Comparison of ENCODE assay signal across 8 mouse cellular contexts in genomic region chr3:57295631-57296030, GRCm38 (mm10). TPM values are rescaled to one million over a fixed set of nuclear protein-coding genes. Genes with fewer than 3 reads are reported as not detected.
DNase-seq lines count a peak whose midpoint lies in the region; ATAC-seq and TF ChIP-seq lines count a peak whose summit lies in the region.
"Had no signal": no experiment of that assay in that cellular context is flagged by ENCODE, and none has a peak within 500 bp of the region (broad histone marks: within the 10 kb centered on the region; RNA-seq: fewer than 3 reads in every experiment).

No protein-coding gene starts in this region.

- ATAC-seq in heart, postnatal 0 days (ENCODE audit: insufficient read depth, low read depth): no peak
- no peak for ATAC-seq in lung, postnatal 0 days
- no peak for ATAC-seq in intestine, embryonic 14.5 days (replicated peaks; ENCODE audit: low FRiP score, low TSS enrichment, low read depth)
- no peak for ATAC-seq in stomach, embryonic 16.5 days (ENCODE audit: insufficient read depth, low FRiP score)
- no peak for ATAC-seq in forebrain, embryonic 12.5 days (ENCODE audit: low FRiP score)

- H3K9ac ChIP-seq in heart, postnatal 0 days (replicated peaks; ENCODE audit: low read depth, low read length): 0 out of 2 replicates have a peak overlapping the region, but pooled peaks have one; percentile 26
- H3K9ac ChIP-seq in lung, postnatal 0 days (replicated peaks; ENCODE audit: low read depth): no peak overlapping the region
- no peak overlapping the region for H3K9ac ChIP-seq in intestine, embryonic 14.5 days (ENCODE audit: low read length)
- 0 out of 2 replicates have a peak overlapping the region, but pooled peaks have one; percentile 23 for H3K9ac ChIP-seq in stomach, embryonic 16.5 days (ENCODE audit: low read length)
- H3K9ac ChIP-seq in forebrain, embryonic 12.5 days: no peak overlapping the region

- peak overlapping the region; percentile 52 for H3K4me2 ChIP-seq in heart, postnatal 0 days (ENCODE audit: low read depth, low read length)
- H3K4me2 ChIP-seq in lung, postnatal 0 days (replicated peaks; ENCODE audit: low read depth, low read length): peak overlapping the region; percentile 36; the same call in 1 of the 2 replicates
- H3K4me2 ChIP-seq in intestine, embryonic 14.5 days (ENCODE audit: low read length): no peak overlapping the region
- H3K4me2 ChIP-seq in stomach, embryonic 16.5 days (ENCODE audit: low read depth, low read length): no peak overlapping the region
- no peak overlapping the region for H3K4me2 ChIP-seq in forebrain, embryonic 12.5 days

- no peak for DNase-seq in heart, postnatal 0 days (ENCODE audit: low spot score)
- DNase-seq in heart, postnatal 4 days: no peak
- no peak for DNase-seq in lung, postnatal 0 days (ENCODE audit: low spot score)
- DNase-seq in lung, postnatal 14 days: no peak
- DNase-seq in intestine, embryonic 14.5 days (ENCODE audit: low spot score): no peak
- DNase-seq: thymus, postnatal 36 days had no signal

- TF ChIP-seq EP300 in heart, postnatal 0 days (IDR thresholded peaks at IDR 0.05; ENCODE audit: low read depth): no peak; the same call in 1 of the 2 replicates
- no peak for TF ChIP-seq EP300 in lung, postnatal 0 days (IDR thresholded peaks at IDR 0.05)

- WGBS in heart, postnatal 0 days: 63% methylated on average over 4 of the region's 4 CpGs
- 61% methylated on average over 4 of the region's 4 CpGs for WGBS in lung, postnatal 0 days
- 64% methylated on average over 4 of the region's 4 CpGs for WGBS in intestine, embryonic 14.5 days
- WGBS in stomach, embryonic 16.5 days: 54% methylated on average over 4 of the region's 4 CpGs
- 89% methylated on average over 4 of the region's 4 CpGs for WGBS in forebrain, embryonic 12.5 days

- no peaks in the 10 kb centered on the region; the same call in 1 of the 2 replicates for H3K36me3 ChIP-seq in heart, postnatal 0 days (replicated peaks; ENCODE audit: control insufficient read depth, insufficient read depth, low read length)
- no peaks in the 10 kb centered on the region for H3K36me3 ChIP-seq in lung, postnatal 0 days (ENCODE audit: insufficient read depth, low read length)
- H3K36me3 ChIP-seq in intestine, embryonic 14.5 days (ENCODE audit: control insufficient read depth, insufficient read depth, low read length): no peaks in the 10 kb centered on the region
- no peaks in the 10 kb centered on the region for H3K36me3 ChIP-seq in stomach, embryonic 16.5 days (ENCODE audit: control insufficient read depth, insufficient read depth, low read length)
- no peaks in the 10 kb centered on the region for H3K36me3 ChIP-seq in forebrain, embryonic 12.5 days (replicated peaks)

- no peaks in the 10 kb centered on the region for H3K9me3 ChIP-seq in heart, postnatal 0 days (replicated peaks; ENCODE audit: control insufficient read depth, low read length)
- H3K9me3 ChIP-seq in lung, postnatal 0 days (ENCODE audit: low read length): no peaks in the 10 kb centered on the region
- H3K9me3 ChIP-seq in intestine, embryonic 14.5 days (ENCODE audit: control insufficient read depth, low read length): no peaks in the 10 kb centered on the region
- no peaks in the 10 kb centered on the region for H3K9me3 ChIP-seq in stomach, embryonic 16.5 days (replicated peaks; ENCODE audit: control insufficient read depth, low read length)
- no peaks in the 10 kb centered on the region for H3K9me3 ChIP-seq in forebrain, embryonic 12.5 days

- H3K27ac ChIP-seq in heart, postnatal 0 days (ENCODE audit: low read depth): peak overlapping the region; percentile 88
- H3K27ac ChIP-seq in lung, postnatal 0 days (ENCODE audit: low read length): peak overlapping the region; percentile 72
- peak overlapping the region; percentile 69; the same call in 1 of the 2 replicates for H3K27ac ChIP-seq in intestine, embryonic 14.5 days (ENCODE audit: low read depth)
- H3K27ac ChIP-seq in stomach, embryonic 16.5 days (ENCODE audit: low read length): peak overlapping the region; percentile 66; the same call in 1 of the 2 replicates
- H3K27ac ChIP-seq in forebrain, embryonic 12.5 days: no peak overlapping the region

- peaks cover 13% of the 10 kb centered on the region; the same call in 1 of the 2 replicates for H3K4me1 ChIP-seq in heart, postnatal 0 days (ENCODE audit: control insufficient read depth, insufficient read depth)
- H3K4me1 ChIP-seq in lung, postnatal 0 days (ENCODE audit: insufficient read depth, low read depth, low read length): no peaks in the 10 kb centered on the region; the same call in 1 of the 2 replicates
- peaks cover 13% of the 10 kb centered on the region for H3K4me1 ChIP-seq in intestine, embryonic 14.5 days (replicated peaks; ENCODE audit: control insufficient read depth, insufficient read depth, low read length)
- peaks cover 13% of the 10 kb centered on the region for H3K4me1 ChIP-seq in stomach, embryonic 16.5 days (ENCODE audit: control insufficient read depth, insufficient read depth, low read length)
- no peaks in the 10 kb centered on the region for H3K4me1 ChIP-seq in forebrain, embryonic 12.5 days

- no peak for TF ChIP-seq CTCF in heart, postnatal 0 days (IDR thresholded peaks at IDR 0.05; ENCODE audit: low read depth)
- TF ChIP-seq CTCF in lung, postnatal 0 days (IDR thresholded peaks at IDR 0.05): no peak

- H3K27me3 ChIP-seq in heart, postnatal 0 days (ENCODE audit: control insufficient read depth, insufficient read depth, low read length): no peaks in the 10 kb centered on the region
- H3K27me3 ChIP-seq in lung, postnatal 0 days (replicated peaks; ENCODE audit: insufficient read depth, low read length): no peaks in the 10 kb centered on the region
- no peaks in the 10 kb centered on the region for H3K27me3 ChIP-seq in intestine, embryonic 14.5 days (replicated peaks; ENCODE audit: control insufficient read depth, insufficient read depth, low read length)
- H3K27me3 ChIP-seq in stomach, embryonic 16.5 days (ENCODE audit: control insufficient read depth, insufficient read depth, low read length): no peaks in the 10 kb centered on the region
- H3K27me3 ChIP-seq in forebrain, embryonic 12.5 days: no peaks in the 10 kb centered on the region

- no peak overlapping the region; the same call in 1 of the 2 replicates for H3K4me3 ChIP-seq in heart, postnatal 0 days (ENCODE audit: low read depth, low read length)
- no peak overlapping the region for H3K4me3 ChIP-seq in lung, postnatal 0 days (ENCODE audit: low read depth, low read length)
- H3K4me3 ChIP-seq in intestine, embryonic 14.5 days (ENCODE audit: low read depth, low read length): no peak overlapping the region
- H3K4me3 ChIP-seq in stomach, embryonic 16.5 days (replicated peaks; ENCODE audit: low read length): no peak overlapping the region
- H3K4me3 ChIP-seq in forebrain, embryonic 12.5 days (replicated peaks): no peak overlapping the region

RNA-seq across cellular contexts. Expression of gene Tm4sf1, which starts 6.2 kb away (rescaled TPM):
- total RNA-seq in heart, postnatal 0 days (2014; rRNA removed; ENCODE audit: low replicate concordance): 141 and 192 TPM in 2 replicates
- 333 and 346 TPM in 2 replicates for polyA plus RNA-seq in heart, postnatal 0 days (2015; fragmentation: Nextera tagmentation; extraction: Ambion mirVana)
- 100 to 1,000 TPM; 120 to 123 TPM for total RNA-seq in heart, postnatal 4 days (2021)
- polyA plus RNA-seq in lung, postnatal 0 days (2015; fragmentation: Nextera tagmentation; extraction: Ambion mirVana): 438 and 517 TPM in 2 replicates
- 64.0 and 64.4 TPM in 2 replicates for polyA plus RNA-seq in intestine, embryonic 14.5 days (2014; fragmentation: Nextera tagmentation; extraction: Ambion mirVana)
- 59.7 and 66.7 TPM in 2 replicates for polyA plus RNA-seq in stomach, embryonic 16.5 days (2015; fragmentation: Nextera tagmentation; extraction: Ambion mirVana)
- 7.9 and 13.1 TPM in 2 replicates for polyA plus RNA-seq in forebrain, embryonic 12.5 days (2016; fragmentation: Nextera tagmentation; extraction: Ambion mirVana)

Comparison
In these comparisons a context has a peak if more than half of its experiments do, and no peak if none do; other contexts are left out.
1. H3K4me2 ChIP-seq: peak in heart, postnatal 0 days (single experiment) and lung, postnatal 0 days (single experiment); none in intestine, embryonic 14.5 days (single experiment), stomach, embryonic 16.5 days (single experiment) and forebrain, embryonic 12.5 days (single experiment).
2. H3K9ac ChIP-seq: peak in heart, postnatal 0 days (single experiment) and stomach, embryonic 16.5 days (single experiment); none in lung, postnatal 0 days (single experiment), intestine, embryonic 14.5 days (single experiment) and forebrain, embryonic 12.5 days (single experiment).